Mouse (Mus musculus) left cerebral cortex, adult 18-20 months (tissue): Measurements from ENCODE around the gene Irf2bp2. TPM values are rescaled to one million over a fixed set of nuclear protein-coding genes. Genes with fewer than 3 reads are reported as not detected.

Experiments
- DNase-seq, 2 experiments: peaks; one replicate each; pipeline ENCODE4 v3.0.0; 2021 to 2022; ENCODE audit warnings: low spot score in 2 of 2, mixed read lengths in 1 of 2
- total RNA-seq, 2 experiments: library from RNA; stranded (reverse); gene quantifications; 2 replicates each; pipeline ENCODE4 v1.2.3; 2021

Gene Irf2bp2
- total RNA-seq, 2 experiments from 2014 or later: 74.0 to 77.6 TPM

GRCm38 (mm10) chr8:126570521-126571040 is 23.2 kb downstream of the Irf2bp2 start:
- DNase-seq: no peak

GRCm38 (mm10) chr8:126570046-126570445 is 23.7 kb downstream of the Irf2bp2 start:
- DNase-seq: no peak

- no peak for DNase-seq
These were observed 24.1 kb downstream of the Irf2bp2 start for GRCm38 (mm10) chr8:126569638-126570037.

GRCm38 (mm10) chr8:126567674-126568073 is 26.1 kb downstream of the Irf2bp2 start:
- no peak for DNase-seq

DNA sequence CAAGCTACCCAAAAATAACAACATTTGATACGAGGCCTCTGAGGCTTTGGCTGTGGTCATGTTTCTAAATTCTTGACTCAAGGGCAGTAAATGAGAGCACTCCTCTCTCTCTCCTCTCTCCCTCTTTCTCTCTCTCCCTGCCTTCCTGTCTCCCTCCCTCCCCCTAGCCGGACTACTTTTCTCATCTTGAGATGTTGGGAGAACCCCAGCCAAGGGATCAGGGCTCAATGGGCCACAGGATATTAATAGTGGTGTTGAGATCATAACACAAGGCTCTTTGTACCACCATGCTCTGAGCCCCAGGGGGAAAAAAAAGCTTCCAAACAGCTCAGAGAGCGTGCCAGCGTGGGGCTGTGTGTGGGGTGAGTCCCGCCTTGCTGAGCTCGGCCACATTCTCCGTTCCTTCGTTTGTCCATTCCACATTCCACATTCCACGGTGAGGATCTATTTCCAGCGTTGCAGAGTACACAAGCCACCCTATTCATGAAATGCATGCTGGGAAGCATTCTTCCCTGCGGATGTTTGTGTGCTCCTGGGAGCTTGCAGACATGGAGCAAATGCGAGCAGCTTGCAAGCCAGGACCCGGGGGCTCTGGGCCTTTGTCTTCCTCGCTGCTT is 27.2 kb downstream of the Irf2bp2 start:
- peak in 1 of 2 experiments; percentile 54 for DNase-seq

- DNase-seq: no peak
These were observed 27.8 kb downstream of the Irf2bp2 start for GRCm38 (mm10) chr8:126565954-126566445.

DNA sequence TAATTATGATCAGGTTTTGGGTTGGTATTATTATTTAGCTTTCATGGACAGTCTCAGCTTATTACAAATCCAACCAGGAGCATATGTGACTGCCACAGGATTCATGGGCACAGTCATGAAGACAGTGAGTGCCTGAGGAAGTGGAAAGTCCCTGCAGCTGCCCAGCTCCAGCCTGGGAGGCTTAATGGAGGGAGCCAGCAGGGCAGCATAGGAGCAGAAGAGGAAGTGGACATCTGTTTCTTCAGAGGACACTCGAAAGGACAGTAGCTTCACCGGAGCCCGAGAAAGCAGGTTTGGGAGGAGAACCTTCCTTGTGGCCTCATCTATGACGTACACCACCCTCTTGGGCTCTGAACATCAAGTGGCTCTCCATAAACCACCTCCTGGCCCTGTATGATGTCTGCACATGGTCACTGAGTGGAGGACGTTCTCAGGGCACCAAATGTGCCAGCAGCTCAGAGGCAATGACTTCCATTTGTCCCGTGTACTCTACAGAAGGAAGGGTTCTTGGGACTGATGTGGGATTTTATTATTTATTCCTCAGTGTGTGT is 28.5 kb downstream of the Irf2bp2 start:
- DNase-seq: no peak

- DNase-seq: no peak
These were observed 29.1 kb downstream of the Irf2bp2 start for GRCm38 (mm10) chr8:126564551-126565154.

GRCm38 (mm10) chr8:126561316-126561841 is 32.4 kb downstream of the Irf2bp2 start:
- DNase-seq: no peak

GRCm38 (mm10) chr8:126558400-126558953 is 35.3 kb downstream of the Irf2bp2 start:
- DNase-seq: no peak

DNA sequence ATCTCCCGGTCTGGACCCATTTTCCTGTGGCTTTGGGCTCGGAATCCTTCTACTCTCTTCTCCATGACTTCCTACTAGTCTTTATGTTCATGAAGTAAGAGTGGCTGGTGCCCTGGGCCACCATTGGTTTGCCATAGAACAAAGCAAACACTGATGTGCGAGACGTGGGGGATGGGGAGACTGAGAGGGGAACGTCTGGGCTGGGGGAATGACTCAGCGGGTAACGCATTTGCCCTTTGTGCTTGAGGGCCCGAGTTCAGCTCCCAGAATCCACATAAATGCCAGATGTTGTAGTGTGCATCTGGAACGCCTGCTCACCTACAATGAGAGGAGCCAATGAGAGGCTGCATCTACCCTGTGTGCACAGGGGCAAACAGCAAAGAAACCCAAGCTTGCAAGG is 36.4 kb downstream of the Irf2bp2 start:
- no peak for DNase-seq

DNA sequence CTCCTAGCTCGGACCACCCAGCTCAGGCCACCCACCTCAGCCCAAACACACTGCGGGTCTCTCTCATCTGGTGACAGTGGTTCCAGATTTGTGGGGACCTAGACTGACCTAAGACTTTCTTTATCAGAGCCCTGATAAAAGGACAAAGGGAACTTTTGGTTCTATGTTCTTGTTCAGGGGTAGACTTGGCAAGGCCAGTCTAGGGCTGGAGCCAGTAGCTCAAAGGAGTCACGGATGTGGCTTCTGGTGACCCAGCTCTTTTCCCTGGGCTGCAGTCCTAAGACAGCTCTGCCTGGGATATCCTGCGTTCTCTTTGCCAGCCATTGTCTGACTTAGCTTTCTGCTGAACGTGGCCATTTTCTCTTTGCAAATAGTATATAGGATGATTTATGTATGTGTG is 37.1 kb downstream of the Irf2bp2 start:
- no peak for DNase-seq

- DNase-seq: no peak
These were observed 39.0 kb downstream of the Irf2bp2 start for GRCm38 (mm10) chr8:126554741-126555140.

- no peak for DNase-seq
These were observed 41.9 kb downstream of the Irf2bp2 start for GRCm38 (mm10) chr8:126551871-126552270.

- no peak for DNase-seq
These were observed 42.8 kb downstream of the Irf2bp2 start for GRCm38 (mm10) chr8:126550944-126551357.

GRCm38 (mm10) chr8:126547841-126548240 is 45.9 kb downstream of the Irf2bp2 start:
- no peak for DNase-seq

DNA sequence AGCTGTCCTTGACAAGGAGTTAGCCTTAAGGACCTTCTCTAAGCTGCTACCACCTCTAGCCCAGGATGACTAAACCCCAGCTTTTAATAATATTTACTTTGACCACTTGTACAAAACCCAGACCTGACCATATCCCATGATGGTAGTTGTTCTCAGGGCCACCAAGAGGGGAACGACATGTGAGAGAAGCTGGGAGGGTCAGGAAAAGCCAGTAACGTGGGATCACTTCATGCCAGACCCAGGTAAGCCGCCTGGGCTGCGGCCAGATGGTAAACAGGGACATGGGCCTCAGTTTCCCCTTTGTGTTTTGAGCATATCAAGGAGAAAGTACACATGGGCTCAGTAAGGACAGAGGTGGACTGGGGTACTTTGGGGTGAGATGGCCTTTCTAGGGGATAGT is 46.4 kb downstream of the Irf2bp2 start:
- no peak for DNase-seq

DNA sequence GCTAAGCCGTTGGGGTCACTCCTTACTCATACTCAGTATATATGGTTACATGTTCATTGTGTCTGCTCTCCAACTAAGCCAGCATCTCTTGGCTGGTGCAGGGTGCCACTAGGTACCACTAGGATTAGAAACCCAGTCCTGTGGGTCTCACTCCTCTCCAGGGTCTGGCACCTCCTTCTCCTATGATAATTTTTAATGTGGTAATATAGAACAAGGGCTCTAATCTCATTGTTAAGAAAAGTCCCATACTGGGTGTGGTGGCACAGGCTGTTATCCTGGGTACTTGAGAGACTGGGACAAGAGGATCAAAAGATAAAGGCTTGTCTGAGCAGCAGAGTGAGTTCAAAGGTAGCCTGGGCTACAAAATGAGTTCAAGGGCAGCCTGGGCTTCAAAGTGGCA is 47.3 kb downstream of the Irf2bp2 start:
- no peak for DNase-seq

- peak; percentile 53 to 55 for DNase-seq
These were observed 50.4 kb downstream of the Irf2bp2 start for GRCm38 (mm10) chr8:126543407-126543806.

DNA sequence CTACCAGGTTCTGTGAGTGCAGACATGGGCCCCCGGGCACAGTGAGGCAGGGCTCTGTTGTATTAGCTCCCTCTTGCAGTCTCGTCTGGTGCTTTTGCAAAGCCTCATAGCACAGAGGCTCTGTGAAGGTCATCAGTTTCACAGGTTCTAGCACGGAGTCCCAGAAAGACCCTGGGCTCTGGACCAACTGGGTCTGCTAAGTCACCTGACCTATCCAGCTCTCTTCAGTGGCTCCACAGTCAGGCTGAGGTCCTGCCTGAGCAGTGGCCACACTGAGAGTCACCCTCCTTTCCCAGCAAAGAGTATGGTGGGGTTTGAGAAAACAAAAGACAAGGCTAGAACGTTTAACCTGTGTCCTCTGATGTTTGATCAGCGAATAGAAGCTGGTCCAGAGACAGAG is 51.0 kb downstream of the Irf2bp2 start:
- DNase-seq: no peak

DNA sequence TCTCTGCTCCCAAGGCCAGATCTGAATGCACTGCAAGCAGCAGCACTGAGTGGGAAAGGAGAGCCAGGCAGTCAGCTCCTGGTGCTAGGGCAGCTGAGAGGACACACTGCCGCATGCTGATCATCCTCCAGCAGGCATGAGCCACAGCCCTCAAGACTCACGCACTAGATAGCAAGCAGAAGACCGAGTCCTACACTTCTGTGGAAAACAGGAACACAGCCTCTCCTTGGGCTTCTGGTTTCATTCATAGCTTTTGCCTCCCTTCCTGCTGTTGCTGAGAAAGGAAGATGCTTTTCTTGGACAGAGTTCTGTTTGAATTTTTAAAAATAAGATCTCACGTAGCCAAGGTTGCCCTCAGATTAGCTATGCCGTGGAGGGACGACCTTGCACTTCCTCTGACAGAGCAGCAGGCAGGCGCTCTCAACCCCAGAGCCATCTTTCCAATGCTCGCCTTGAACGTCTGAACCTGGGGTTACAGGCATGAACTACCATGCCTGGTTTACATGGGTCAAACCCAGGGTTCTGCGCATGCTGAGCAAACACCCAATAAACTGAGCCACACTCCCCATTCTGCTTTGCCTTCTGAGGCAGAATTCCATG is 51.6 kb downstream of the Irf2bp2 start:
- DNase-seq: no peak
